Mouse (Mus musculus) ES-E14 (cell line): ENCODE data around the gene Ethe1.

Source experiments
- CHD2 ChIP-seq: IDR thresholded peaks from 2 replicates; pipeline ENCODE4 v1.6.1; 2014; ENCODE audit warnings: mild to moderate bottlenecking, low read depth, low read length, inconsistent platforms
- HCFC1 ChIP-seq: IDR thresholded peaks from 2 replicates; pipeline ENCODE4 v1.6.1; 2012; ENCODE audit warnings: low read length, inconsistent platforms, borderline replicate concordance; ENCODE audit not compliant: insufficient read depth
- MAFK ChIP-seq: IDR thresholded peaks from 2 replicates; pipeline ENCODE4 v1.6.1; 2014; ENCODE audit warnings: mild to moderate bottlenecking, low read depth, low read length, inconsistent platforms; ENCODE audit not compliant: insufficient read depth
- ZC3H11A ChIP-seq: IDR thresholded peaks from 2 replicates; pipeline ENCODE4 v1.6.1; 2012; ENCODE audit warnings: low read depth, mild to moderate bottlenecking, inconsistent platforms, low read length, borderline replicate concordance
- ZNF384 ChIP-seq: IDR thresholded peaks from 2 replicates; pipeline ENCODE4 v1.6.1; 2012; ENCODE audit warnings: low read depth, low read length, inconsistent platforms

DNA sequence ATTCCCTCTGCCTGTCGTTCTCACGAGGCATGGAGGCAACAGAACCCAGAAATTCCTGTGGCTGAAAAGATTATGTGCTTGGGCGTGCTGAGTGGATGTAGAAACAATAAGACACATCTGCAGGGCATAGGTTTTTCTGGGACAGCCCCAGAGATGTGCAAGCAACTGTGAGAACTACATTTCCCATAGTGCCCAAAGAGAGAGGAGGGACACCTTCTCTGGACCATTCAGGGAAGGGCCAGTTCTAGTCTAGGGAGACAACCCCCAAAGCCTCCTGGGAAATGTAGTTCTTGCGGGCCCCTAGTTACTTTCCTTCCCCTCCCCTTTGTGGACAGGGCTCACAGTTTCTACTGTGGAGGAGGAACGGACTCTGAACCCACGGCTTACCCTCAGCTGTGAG lies 20.7 kb downstream of the Ethe1 start:
- no peak for TF ChIP-seq ZNF384
- no peak for TF ChIP-seq CHD2
- TF ChIP-seq HCFC1 = peak; percentile 97
- TF ChIP-seq ZC3H11A = no peak
- no peak for TF ChIP-seq MAFK
